Mouse (Mus musculus) bone marrow macrophage, adult 2 months (primary cell): ENCODE measurements around the gene Ywhab.

ENCODE experiments used
- CTCF ChIP-seq: IDR thresholded peaks from 2 replicates; pipeline ENCODE4 v1.5.1; 2012; ENCODE audit warnings: low read depth, mild to moderate bottlenecking, low read length, moderate library complexity
- POLR2A ChIP-seq: IDR thresholded peaks from 2 replicates; pipeline ENCODE4 v1.6.1; 2012; ENCODE audit warnings: mild to moderate bottlenecking, low read depth, low read length, borderline replicate concordance

GRCm38 (mm10) chr2:164053767-164054166 is 59.0 kb downstream of the Ywhab start:
- TF ChIP-seq POLR2A (no peak), CTCF (no peak)
